Mouse (Mus musculus) hindbrain, postnatal 0 days (tissue): ENCODE measurements around the gene Flot2. TPM values are rescaled to one million over a fixed set of nuclear protein-coding genes. Genes with fewer than 3 reads are reported as not detected.
A peak's percentile ranks its signal among the peaks of the same experiment; 100 is the strongest.

Source experiments
- ATAC-seq: fragments of 200-750 bp; cut with Nextera tagmentation; 2 replicates; pipeline ENCODE4 v1.8.0; 2017; ENCODE audit warnings: mild to moderate bottlenecking, moderate TSS enrichment, moderate library complexity
- DNase-seq: peaks from one replicate; pipeline ENCODE4 v3.0.0-alpha.2; 2015; ENCODE audit warnings: low spot score
- H3K27ac ChIP-seq: fragments of 300-500 bp; sonication (generic); 2 replicates; pipeline ENCODE4 v1.5.1; 2014; ENCODE audit warnings: mild to moderate bottlenecking
- H3K27me3 ChIP-seq: fragments of 300-500 bp; sonication (generic); 2 replicates; pipeline ENCODE4 v1.6.1; 2014; ENCODE audit warnings: low read length, mixed read lengths; ENCODE audit not compliant: insufficient read depth
- H3K36me3 ChIP-seq: fragments of 300-500 bp; sonication (generic); 2 replicates; pipeline ENCODE4 v1.6.1; 2014; ENCODE audit warnings: low read length, mixed read lengths; ENCODE audit not compliant: insufficient read depth
- H3K4me1 ChIP-seq: fragments of 300-500 bp; sonication (generic); 2 replicates; pipeline ENCODE4 v1.6.1; 2014; ENCODE audit warnings: antibody characterized with exemption, low read length, mixed read lengths; ENCODE audit not compliant: insufficient read depth
- H3K4me2 ChIP-seq: fragments of 300-500 bp; sonication (generic); 2 replicates; pipeline ENCODE4 v1.6.1; 2014; ENCODE audit warnings: low read depth, mild to moderate bottlenecking, low read length, moderate library complexity, mixed read lengths
- H3K4me3 ChIP-seq: fragments of 300-500 bp; sonication (generic); 2 replicates; pipeline ENCODE4 v1.5.1; 2014; ENCODE audit warnings: low read length
- H3K9ac ChIP-seq: fragments of 300-500 bp; sonication (generic); replicated peaks from 2 replicates; pipeline ENCODE4 v1.6.1; 2014; ENCODE audit warnings: mild to moderate bottlenecking, low read length, moderate library complexity, mixed read lengths
- H3K9me3 ChIP-seq: fragments of 300-500 bp; sonication (generic); 2 replicates; pipeline ENCODE4 v1.6.1; 2016; ENCODE audit warnings: low read length, mixed read lengths
- CTCF ChIP-seq: IDR thresholded peaks from 2 replicates; pipeline ENCODE4 v1.5.1; 2016; ENCODE audit warnings: antibody characterized with exemption, control low read depth, low read depth
- WGBS: fragments of 180-500 bp; shearing (Covaris S2); extraction: QIAGEN DNeasy Blood & Tissue Kit; methylation state at CpG from one replicate; pipeline ENCODE4 v1.1.7; 2014; 5-methylcytosine and 5-hydroxymethylcytosine counted together
- polyA plus RNA-seq: library from polyadenylated mRNA; unstranded; fragments of >200 nt; fragmentation: Nextera tagmentation; extraction: Ambion mirVana; gene quantifications from 2 replicates; pipeline ENCODE4 v1.2.1, GENCODE M21; 2015
- total RNA-seq: library from RNA; depleted of rRNA; stranded (reverse); fragments of >200 nt; gene quantifications from 2 replicates; pipeline ENCODE4 v1.2.3, GENCODE M21; 2014

The Flot2 gene
- total and polyA plus RNA-seq, 2 experiments from 2014 or later: 108 to 123 TPM

DNA sequence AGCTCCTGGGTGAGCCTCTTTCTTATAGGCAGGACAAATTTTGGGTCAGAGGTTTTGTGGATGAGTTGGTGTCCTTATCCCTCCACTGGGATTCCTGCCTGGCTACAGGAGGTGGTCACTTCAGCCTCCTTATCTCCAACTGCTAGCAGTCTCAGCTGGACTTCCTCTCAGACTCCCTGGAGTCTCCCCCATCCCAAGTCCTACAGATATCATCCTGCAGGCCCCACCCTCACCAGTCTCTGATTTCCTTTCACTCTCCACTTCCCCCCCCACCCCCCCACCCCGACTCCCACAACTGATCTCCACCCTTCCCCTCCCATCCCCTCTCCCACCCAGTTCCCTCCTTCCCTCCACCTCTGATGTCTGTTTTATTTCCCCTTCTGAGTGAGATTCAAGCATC, 45.9 kb downstream of the Flot2 start:
- 50% methylated on average over 1 of the region's 1 CpGs for WGBS

DNA sequence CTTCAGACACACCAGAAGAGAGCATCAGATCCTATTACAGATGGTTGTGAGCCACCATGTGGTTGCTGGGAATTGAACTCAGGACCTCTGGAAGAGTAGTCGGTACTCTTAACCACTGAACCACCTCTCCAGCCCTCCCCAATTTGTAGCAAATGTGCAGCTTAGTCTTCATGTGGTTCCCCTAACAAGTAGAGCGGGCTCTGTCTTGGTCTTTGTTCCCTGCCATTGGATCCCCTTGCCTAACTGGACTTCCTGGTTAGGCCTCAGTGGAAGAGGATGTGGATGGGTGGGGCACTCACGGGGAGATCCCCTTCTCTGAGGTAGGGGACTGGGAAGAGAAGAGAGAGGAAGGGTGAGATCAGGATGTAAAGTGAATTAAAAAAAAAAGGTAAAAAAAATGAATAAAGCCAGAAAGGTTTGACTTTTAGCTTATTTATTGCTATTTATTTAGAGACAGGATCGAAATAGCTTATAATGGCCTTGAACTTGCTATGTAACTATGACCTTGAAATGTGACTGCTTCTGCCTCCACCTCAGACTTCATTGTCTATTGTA, 49.3 kb downstream of the Flot2 start:
- no peak overlapping the region for H3K27ac ChIP-seq
- H3K27me3 ChIP-seq: no peaks in the 10 kb centered on the region
- H3K4me3 ChIP-seq: no peak overlapping the region
- H3K9me3 ChIP-seq: no peaks in the 10 kb centered on the region
- TF ChIP-seq CTCF: no peak
- no peak for ATAC-seq
- no peaks in the 10 kb centered on the region for H3K36me3 ChIP-seq
- no peak overlapping the region for H3K9ac ChIP-seq
- no peaks in the 10 kb centered on the region for H3K4me1 ChIP-seq
- WGBS: 76% methylated on average over 4 of the region's 4 CpGs
- DNase-seq: no peak
- no peak overlapping the region for H3K4me2 ChIP-seq

More for the DNA sequence above, 45.9 kb downstream of the Flot2 start:
- Histone ChIP-seq H3K36me3 (no peaks in the 10 kb centered on the region), H3K9ac (no peak overlapping the region), H3K27ac (no peak overlapping the region), H3K4me1 (0 out of 2 replicates have a peak, but pooled peaks cover 11% of the 10 kb centered on the region), H3K4me3 (no peak overlapping the region), H3K4me2 (no peak overlapping the region), H3K27me3 (no peaks in the 10 kb centered on the region), H3K9me3 (no peaks in the 10 kb centered on the region)
- DNase-seq: no peak
- no peak for TF ChIP-seq CTCF
- ATAC-seq: no peak

DNA sequence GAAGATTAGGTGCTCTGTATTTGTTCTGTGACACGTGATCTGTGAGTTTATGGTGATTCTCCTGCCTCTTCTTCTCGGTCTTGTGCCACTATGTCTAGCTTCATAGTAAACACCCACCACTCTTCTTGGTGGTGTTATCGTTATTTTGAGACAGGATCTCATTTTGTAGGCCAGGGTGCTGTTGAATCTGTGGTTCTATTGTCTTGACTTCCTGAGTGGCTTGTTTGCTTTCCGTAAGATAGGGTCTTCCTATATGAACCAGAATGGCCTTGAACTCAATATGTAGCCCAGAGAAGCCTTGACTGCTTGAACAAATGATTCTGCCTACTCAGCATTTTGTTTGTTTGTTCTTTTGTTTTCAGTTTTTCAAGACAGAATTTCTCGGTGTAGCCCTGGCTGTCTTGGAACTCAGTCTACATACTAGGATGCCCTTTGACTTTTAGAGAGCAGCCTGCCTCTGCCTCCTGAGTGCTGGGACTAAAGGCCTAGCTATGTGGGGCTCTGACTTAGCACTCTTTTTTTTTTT, 50.1 kb downstream of the Flot2 start:
- no peak overlapping the region for H3K9ac ChIP-seq
- WGBS: 75% methylated on average over 5 of the region's 5 CpGs
- H3K27me3 ChIP-seq: no peaks in the 10 kb centered on the region
- no peak overlapping the region for H3K27ac ChIP-seq
- ATAC-seq (no peak), DNase-seq (no peak)
- H3K9me3 ChIP-seq: no peaks in the 10 kb centered on the region
- H3K36me3 ChIP-seq: no peaks in the 10 kb centered on the region
- no peak overlapping the region for H3K4me2 ChIP-seq
- no peak for TF ChIP-seq CTCF
- no peaks in the 10 kb centered on the region for H3K4me1 ChIP-seq
- H3K4me3 ChIP-seq: no peak overlapping the region

DNA sequence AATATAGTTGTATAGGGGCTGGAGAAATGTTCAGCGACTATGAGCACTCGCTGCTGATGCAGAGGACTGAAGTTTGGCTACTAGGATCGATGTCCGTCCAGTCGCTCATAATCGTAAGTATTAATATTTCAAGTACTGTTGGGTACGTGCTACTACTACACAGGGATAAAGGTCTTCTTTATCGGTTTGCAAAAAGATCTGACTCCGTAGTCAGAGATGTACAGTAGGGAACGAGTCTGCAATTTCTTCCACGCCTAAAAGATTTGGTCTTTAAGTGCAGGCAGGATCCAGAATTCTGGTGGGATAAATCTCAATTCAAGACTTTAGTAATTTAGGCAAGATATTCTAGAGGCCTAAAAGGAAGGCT, 56.4 kb downstream of the Flot2 start:
- no peak for ATAC-seq
- no peak for DNase-seq
- Histone ChIP-seq H3K4me2 (peak overlapping the region; percentile 86), H3K27ac (peak overlapping the region; percentile 84), H3K9ac (peak overlapping the region; percentile 89), H3K9me3 (no peaks in the 10 kb centered on the region), H3K36me3 (no peaks in the 10 kb centered on the region), H3K4me1 (peaks cover 17% of the 10 kb centered on the region), H3K27me3 (no peaks in the 10 kb centered on the region), H3K4me3 (peak overlapping the region; percentile 87)
- TF ChIP-seq CTCF: no peak
- 53% methylated on average over 11 of the region's 11 CpGs for WGBS

DNA sequence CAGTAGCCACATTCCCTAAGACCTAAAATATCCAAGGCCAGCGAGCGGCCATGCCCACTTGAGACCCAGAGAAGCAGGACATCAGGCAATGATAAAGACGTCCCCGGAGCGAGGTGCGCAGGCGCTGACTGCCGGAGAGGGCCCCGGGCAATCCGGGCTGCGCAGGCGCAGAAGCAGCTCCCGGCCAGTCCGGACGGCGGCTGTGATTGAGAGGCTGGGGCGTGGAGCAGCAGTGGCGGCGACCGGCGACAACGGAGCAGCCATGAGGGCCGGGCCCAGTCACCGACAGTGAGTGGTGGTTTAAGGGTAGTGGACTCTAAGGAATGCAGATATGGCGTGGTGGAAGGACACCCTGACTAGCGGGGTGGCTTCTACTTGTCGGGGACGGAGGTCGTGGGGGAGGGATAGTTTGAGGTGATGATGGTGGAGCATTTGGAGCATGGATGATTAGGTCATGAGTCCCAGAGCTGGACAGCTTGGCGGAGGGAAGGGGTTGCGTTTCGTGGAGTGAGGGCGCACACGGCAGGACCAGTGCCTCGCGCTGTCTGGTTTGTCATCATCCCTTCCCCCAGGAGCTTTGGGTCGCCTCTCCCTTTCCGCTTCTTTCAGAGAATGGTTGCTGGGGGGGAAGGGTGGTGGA, 56.9 kb downstream of the Flot2 start, which contains the start of gene Fam222b:
Gene Fam222b (plus strand): TSS at position 157 of the 640 bp plus-strand sequence.
- H3K27ac ChIP-seq: peak within 1 kb of the TSS; percentile 84
- H3K9ac ChIP-seq: peak within 1 kb of the TSS; percentile 89
- no peaks in the 10 kb centered on the region for H3K36me3 ChIP-seq
- no peaks in the 10 kb centered on the region for H3K9me3 ChIP-seq
- TF ChIP-seq CTCF: no peak
- H3K27me3 ChIP-seq: no peaks in the 10 kb centered on the region
- peak; percentile 96 for ATAC-seq
- peak within 1 kb of the TSS; percentile 86 for H3K4me2 ChIP-seq
- WGBS: 2% methylated on average over 38 of the region's 38 CpGs
- DNase-seq: peak; percentile 96
- peak within 1 kb of the TSS; percentile 87 for H3K4me3 ChIP-seq
- peaks cover 17% of the 10 kb centered on the region for H3K4me1 ChIP-seq

DNA sequence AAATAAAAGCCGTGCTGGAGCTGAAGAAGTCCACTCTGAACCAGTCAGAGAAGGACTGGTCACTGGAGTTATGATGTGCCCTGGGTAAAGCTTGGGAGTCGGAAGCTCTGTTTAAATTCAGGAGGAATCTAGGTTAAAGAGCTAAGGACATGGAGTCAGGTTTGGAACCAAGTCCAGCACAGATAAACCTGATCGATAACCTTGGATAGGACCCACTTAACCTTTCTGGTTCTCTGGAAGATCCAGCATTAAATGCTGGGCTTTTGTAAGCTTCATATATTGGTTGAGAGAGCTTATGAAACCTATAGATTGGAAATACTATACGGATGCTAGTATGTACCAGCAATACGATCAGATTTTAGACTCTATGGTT, 57.4 kb downstream of the Flot2 start:
- 17% methylated on average over 5 of the region's 5 CpGs for WGBS
- peak overlapping the region; percentile 89 for H3K9ac ChIP-seq
- peak overlapping the region; percentile 87 for H3K4me3 ChIP-seq
- TF ChIP-seq CTCF: no peak
- H3K27me3 ChIP-seq: no peaks in the 10 kb centered on the region
- H3K9me3 ChIP-seq: no peaks in the 10 kb centered on the region
- no peak for DNase-seq
- ATAC-seq: no peak
- H3K27ac ChIP-seq: peak overlapping the region; percentile 84
- H3K4me2 ChIP-seq: peak overlapping the region; percentile 86
- H3K36me3 ChIP-seq: no peaks in the 10 kb centered on the region
- H3K4me1 ChIP-seq: peaks cover 17% of the 10 kb centered on the region

DNA sequence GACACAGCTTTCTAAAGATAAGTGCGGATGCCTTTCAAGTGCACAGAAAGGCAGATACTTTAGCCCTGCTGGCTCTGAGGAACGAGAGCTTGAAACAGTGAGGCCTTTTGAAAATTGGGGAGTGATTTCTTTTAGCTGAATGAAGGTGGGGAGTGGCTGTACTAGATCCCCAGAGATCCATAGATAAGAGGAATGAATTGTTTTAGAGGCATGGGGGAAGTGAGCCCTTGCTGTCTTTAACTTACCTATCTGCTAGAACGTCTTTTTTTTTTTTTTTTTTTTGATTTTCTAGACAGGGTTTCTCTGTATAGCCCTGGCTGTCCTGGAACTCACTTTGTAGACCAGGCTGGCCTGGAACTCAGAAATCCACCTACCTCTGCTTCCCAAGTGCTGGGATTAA, 59.3 kb downstream of the Flot2 start:
- DNase-seq (no peak), ATAC-seq (no peak)
- peak overlapping the region; percentile 30; the same call in 1 of the 2 replicates for H3K9ac ChIP-seq
- H3K27ac ChIP-seq: 0 out of 2 replicates have a peak overlapping the region, but pooled peaks have one; percentile 16
- WGBS: 42% methylated on average over 3 of the region's 3 CpGs
- H3K9me3 ChIP-seq: no peaks in the 10 kb centered on the region
- H3K4me3 ChIP-seq: peak overlapping the region; percentile 18
- H3K36me3 ChIP-seq: no peaks in the 10 kb centered on the region
- TF ChIP-seq CTCF: no peak
- H3K27me3 ChIP-seq: no peaks in the 10 kb centered on the region
- H3K4me1 ChIP-seq: peaks cover 17% of the 10 kb centered on the region
- peak overlapping the region; percentile 86 for H3K4me2 ChIP-seq
